Mouse (Mus musculus) erythroblast, embryonic 14.5 days (primary cell): ENCODE measurements at regions not wholly inside any gene's neighbourhood (a gene's known extent, or its start where the extent isn't known, plus 50 kb on each side); places are given as distances from the start of the nearest gene placed in this dataset.

Source experiments
- H3K27me3 ChIP-seq: 2 replicates; pipeline ENCODE4 v1.6.1; 2012; ENCODE audit warnings: inconsistent platforms; ENCODE audit not compliant: control insufficient read depth
- H3K36me3 ChIP-seq: 2 replicates; pipeline ENCODE4 v1.6.1; 2012; ENCODE audit warnings: mild to moderate bottlenecking, inconsistent platforms; ENCODE audit not compliant: control insufficient read depth
- H3K4me1 ChIP-seq: 2 replicates; pipeline ENCODE4 v1.6.1; 2012; ENCODE audit warnings: inconsistent platforms; ENCODE audit not compliant: control insufficient read depth
- H3K4me3 ChIP-seq: replicated peaks from 2 replicates; pipeline ENCODE3; 2012; ENCODE audit warnings: moderate library complexity, mild to moderate bottlenecking, inconsistent platforms
- H3K9me3 ChIP-seq: 2 replicates; pipeline ENCODE4 v1.6.1; 2012; ENCODE audit warnings: low read length, inconsistent platforms, mixed read lengths; ENCODE audit not compliant: control insufficient read depth
- GATA1 ChIP-seq: IDR thresholded peaks from 2 replicates; pipeline ENCODE4 v1.6.1; 2012; ENCODE audit warnings: low read length, inconsistent platforms, mixed read lengths
- TAL1 ChIP-seq: IDR thresholded peaks from 3 replicates; pipeline ENCODE4 v1.6.1; 2012; ENCODE audit warnings: low read length, inconsistent platforms, mixed read lengths

- Histone ChIP-seq H3K9me3 (peaks cover 53% of the 10 kb centered on the region), H3K27me3 (no peaks in the 10 kb centered on the region), H3K4me3 (no peak overlapping the region), H3K36me3 (no peaks in the 10 kb centered on the region), H3K4me1 (no peaks in the 10 kb centered on the region)
- TF ChIP-seq GATA1, result no peak
- TF ChIP-seq TAL1, result no peak
Measured at GRCm38 (mm10) chr2:171232812-171233211, 501.2 kb downstream of the Dok5 start.

- Histone ChIP-seq H3K4me1 (no peaks in the 10 kb centered on the region), H3K9me3 (peaks cover 48% of the 10 kb centered on the region), H3K4me3 (no peak overlapping the region), H3K36me3 (no peaks in the 10 kb centered on the region), H3K27me3 (no peaks in the 10 kb centered on the region)
- no peak for TF ChIP-seq TAL1
- no peak for TF ChIP-seq GATA1
Measured at GRCm38 (mm10) chr2:171231288-171232050, 499.9 kb downstream of the Dok5 start.

GRCm38 (mm10) chr2:171230536-171230935 lies 498.9 kb downstream of the Dok5 start:
- Histone ChIP-seq H3K9me3 (peaks cover 56% of the 10 kb centered on the region), H3K27me3 (no peaks in the 10 kb centered on the region), H3K36me3 (no peaks in the 10 kb centered on the region), H3K4me1 (no peaks in the 10 kb centered on the region), H3K4me3 (no peak overlapping the region)
- no peak for TF ChIP-seq GATA1
- TF ChIP-seq TAL1, result no peak

- Histone ChIP-seq H3K4me1 (no peaks in the 10 kb centered on the region), H3K9me3 (peaks cover 60% of the 10 kb centered on the region), H3K36me3 (no peaks in the 10 kb centered on the region), H3K27me3 (no peaks in the 10 kb centered on the region), H3K4me3 (no peak overlapping the region)
- TF ChIP-seq GATA1, result no peak
- TF ChIP-seq TAL1, result no peak
Measured at GRCm38 (mm10) chr2:171228229-171228628, 496.6 kb downstream of the Dok5 start.

- H3K4me1 ChIP-seq, result no peaks in the 10 kb centered on the region
Measured at GRCm38 (mm10) chr2:171213792-171214191, 482.2 kb downstream of the Dok5 start.

GRCm38 (mm10) chr2:171196472-171196871 lies 464.9 kb downstream of the Dok5 start:
- TF ChIP-seq TAL1 (no peak), GATA1 (no peak)
- Histone ChIP-seq H3K4me1 (no peaks in the 10 kb centered on the region), H3K27me3 (no peaks in the 10 kb centered on the region), H3K4me3 (no peak overlapping the region), H3K9me3 (peaks cover 57% of the 10 kb centered on the region), H3K36me3 (no peaks in the 10 kb centered on the region)

More at GRCm38 (mm10) chr2:171213792-171214191, 482.2 kb downstream of the Dok5 start:
- Histone ChIP-seq H3K27me3 (no peaks in the 10 kb centered on the region), H3K36me3 (no peaks in the 10 kb centered on the region), H3K9me3 (peaks cover 30% of the 10 kb centered on the region), H3K4me3 (no peak overlapping the region)
- TF ChIP-seq GATA1 (no peak), TAL1 (no peak)

- TF ChIP-seq TAL1 (no peak), GATA1 (no peak)
- Histone ChIP-seq H3K4me1 (no peaks in the 10 kb centered on the region), H3K27me3 (no peaks in the 10 kb centered on the region), H3K4me3 (no peak overlapping the region), H3K36me3 (no peaks in the 10 kb centered on the region), H3K9me3 (peaks cover 55% of the 10 kb centered on the region)
Measured at GRCm38 (mm10) chr2:171192181-171192580, 460.6 kb downstream of the Dok5 start.
